Mouse (Mus musculus): ENCODE data around the gene Emc6. TPM values are rescaled to one million over a fixed set of nuclear protein-coding genes. Genes with fewer than 3 reads are reported as not detected.

Emc6 gene
- polyA plus RNA-seq, 1 experiment from 2014 or later: 112 TPM

GRCm38 (mm10) chr11:73146975-73147365 is 29.9 kb downstream of the Emc6 start:
- Histone ChIP-seq H3K4me1 (ENCODE audit: control insufficient read depth, insufficient read depth, low read length) (no peaks in the 10 kb centered on the region; the same call in 1 of the 2 replicates), H3K27ac (ENCODE audit: low read depth, low read length) (no peak overlapping the region), H3K4me2 (no peak overlapping the region), H3K36me3 (ENCODE audit: control insufficient read depth, insufficient read depth, low read length) (no peaks in the 10 kb centered on the region), H3K9ac (ENCODE audit: low read depth, low read length) (no peak overlapping the region), H3K27me3 (ENCODE audit: control insufficient read depth, insufficient read depth, low read length) (no peaks in the 10 kb centered on the region), H3K9me3 (replicated peaks; ENCODE audit: control insufficient read depth, low read length) (no peaks in the 10 kb centered on the region), H3K4me3 (ENCODE audit: low read depth, low read length) (no peak overlapping the region)
- 38% methylated on average over 7 of the region's 7 CpGs for WGBS (ENCODE audit: insufficient replicate concordance)
- no peak for ATAC-seq (replicated peaks; ENCODE audit: insufficient number of reproducible peaks, low FRiP score, low TSS enrichment)

- no peaks in the 10 kb centered on the region for H3K9me3 ChIP-seq (replicated peaks; ENCODE audit: control insufficient read depth, low read length)
- 55% methylated on average over 11 of the region's 11 CpGs for WGBS (ENCODE audit: insufficient replicate concordance)
Measured at GRCm38 (mm10) chr11:73146026-73146974, 30.5 kb downstream of the Emc6 start.

GRCm38 (mm10) chr11:73144261-73144681 is 32.6 kb downstream of the Emc6 start:
- WGBS (ENCODE audit: insufficient replicate concordance): 68% methylated on average over 1 of the region's 1 CpGs
- ATAC-seq (replicated peaks; ENCODE audit: insufficient number of reproducible peaks, low FRiP score, low TSS enrichment): no peak
- Histone ChIP-seq H3K9me3 (replicated peaks; ENCODE audit: control insufficient read depth, low read length) (no peaks in the 10 kb centered on the region), H3K27ac (ENCODE audit: low read depth, low read length) (no peak overlapping the region), H3K27me3 (ENCODE audit: control insufficient read depth, insufficient read depth, low read length) (no peaks in the 10 kb centered on the region), H3K4me3 (ENCODE audit: low read depth, low read length) (no peak overlapping the region), H3K4me2 (no peak overlapping the region), H3K4me1 (ENCODE audit: control insufficient read depth, insufficient read depth, low read length) (no peaks in the 10 kb centered on the region; the same call in 1 of the 2 replicates), H3K36me3 (ENCODE audit: control insufficient read depth, insufficient read depth, low read length) (no peaks in the 10 kb centered on the region), H3K9ac (ENCODE audit: low read depth, low read length) (no peak overlapping the region)

More at GRCm38 (mm10) chr11:73146026-73146974, 30.5 kb downstream of the Emc6 start:
- Histone ChIP-seq H3K36me3 (ENCODE audit: control insufficient read depth, insufficient read depth, low read length) (no peaks in the 10 kb centered on the region), H3K27ac (ENCODE audit: low read depth, low read length) (no peak overlapping the region), H3K9ac (ENCODE audit: low read depth, low read length) (no peak overlapping the region), H3K4me2 (no peak overlapping the region), H3K4me3 (ENCODE audit: low read depth, low read length) (no peak overlapping the region), H3K27me3 (ENCODE audit: control insufficient read depth, insufficient read depth, low read length) (no peaks in the 10 kb centered on the region), H3K4me1 (ENCODE audit: control insufficient read depth, insufficient read depth, low read length) (no peaks in the 10 kb centered on the region; the same call in 1 of the 2 replicates)
- no peak for ATAC-seq (replicated peaks; ENCODE audit: insufficient number of reproducible peaks, low FRiP score, low TSS enrichment)

- Histone ChIP-seq H3K4me3 (ENCODE audit: low read depth, low read length) (peak within 1 kb of the TSS; percentile 93), H3K9me3 (replicated peaks; ENCODE audit: control insufficient read depth, low read length) (no peaks in the 10 kb centered on the region), H3K36me3 (ENCODE audit: control insufficient read depth, insufficient read depth, low read length) (no peaks in the 10 kb centered on the region), H3K27me3 (ENCODE audit: control insufficient read depth, insufficient read depth, low read length) (no peaks in the 10 kb centered on the region), H3K27ac (ENCODE audit: low read depth, low read length) (no peak within 1 kb of the TSS), H3K4me2 (peak within 1 kb of the TSS; percentile 69), H3K4me1 (ENCODE audit: control insufficient read depth, insufficient read depth, low read length) (peaks cover 20% of the 10 kb centered on the region), H3K9ac (ENCODE audit: low read depth, low read length) (peak within 1 kb of the TSS; percentile 86)
- peak; percentile 86 for ATAC-seq (replicated peaks; ENCODE audit: insufficient number of reproducible peaks, low FRiP score, low TSS enrichment)
- WGBS (ENCODE audit: insufficient replicate concordance): under 1% methylated on average over 84 of the region's 84 CpGs
Measured at GRCm38 (mm10) chr11:73137591-73138501, 39.0 kb downstream of the Emc6 start, which contains the start of gene Haspin. Gene Haspin, minus strand, starts transcription at chr11:73138294.

- no peaks in the 10 kb centered on the region for H3K9me3 ChIP-seq (replicated peaks; ENCODE audit: control insufficient read depth, low read length)
- H3K9ac ChIP-seq (ENCODE audit: low read depth, low read length): peak overlapping the region; percentile 86
- no peaks in the 10 kb centered on the region for H3K27me3 ChIP-seq (ENCODE audit: control insufficient read depth, insufficient read depth, low read length)
- peaks cover 20% of the 10 kb centered on the region for H3K4me1 ChIP-seq (ENCODE audit: control insufficient read depth, insufficient read depth, low read length)
- 41% methylated on average over 11 of the region's 11 CpGs for WGBS (ENCODE audit: insufficient replicate concordance)
- no peaks in the 10 kb centered on the region for H3K36me3 ChIP-seq (ENCODE audit: control insufficient read depth, insufficient read depth, low read length)
- no peak for ATAC-seq (replicated peaks; ENCODE audit: insufficient number of reproducible peaks, low FRiP score, low TSS enrichment)
- H3K4me3 ChIP-seq (ENCODE audit: low read depth, low read length): peak overlapping the region; percentile 93
- peak overlapping the region; percentile 69 for H3K4me2 ChIP-seq
- H3K27ac ChIP-seq (ENCODE audit: low read depth, low read length): no peak overlapping the region
Measured at GRCm38 (mm10) chr11:73137116-73137515, 39.7 kb downstream of the Emc6 start.

- H3K4me1 ChIP-seq (ENCODE audit: control insufficient read depth, insufficient read depth, low read length): peaks cover 20% of the 10 kb centered on the region
- 80% methylated on average over 6 of the region's 6 CpGs for WGBS (ENCODE audit: insufficient replicate concordance)
- no peak overlapping the region for H3K27ac ChIP-seq (ENCODE audit: low read depth, low read length)
- peak overlapping the region; percentile 93 for H3K4me3 ChIP-seq (ENCODE audit: low read depth, low read length)
- H3K9me3 ChIP-seq (replicated peaks; ENCODE audit: control insufficient read depth, low read length): no peaks in the 10 kb centered on the region
- H3K27me3 ChIP-seq (ENCODE audit: control insufficient read depth, insufficient read depth, low read length): no peaks in the 10 kb centered on the region
- H3K4me2 ChIP-seq: peak overlapping the region; percentile 69
- H3K9ac ChIP-seq (ENCODE audit: low read depth, low read length): peak overlapping the region; percentile 86
- no peaks in the 10 kb centered on the region for H3K36me3 ChIP-seq (ENCODE audit: control insufficient read depth, insufficient read depth, low read length)
- no peak for ATAC-seq (replicated peaks; ENCODE audit: insufficient number of reproducible peaks, low FRiP score, low TSS enrichment)
Measured at GRCm38 (mm10) chr11:73136587-73136986, 40.2 kb downstream of the Emc6 start.

GRCm38 (mm10) chr11:73134222-73134621 is 42.6 kb downstream of the Emc6 start:
- no peak overlapping the region for H3K9ac ChIP-seq (ENCODE audit: low read depth, low read length)
- H3K4me3 ChIP-seq (ENCODE audit: low read depth, low read length): no peak overlapping the region
- peaks cover 24% of the 10 kb centered on the region for H3K4me1 ChIP-seq (ENCODE audit: control insufficient read depth, insufficient read depth, low read length)
- no peaks in the 10 kb centered on the region for H3K36me3 ChIP-seq (ENCODE audit: control insufficient read depth, insufficient read depth, low read length)
- peak overlapping the region; percentile 36; the same call in 1 of the 2 replicates for H3K4me2 ChIP-seq
- no peaks in the 10 kb centered on the region for H3K9me3 ChIP-seq (replicated peaks; ENCODE audit: control insufficient read depth, low read length)
- ATAC-seq (replicated peaks; ENCODE audit: insufficient number of reproducible peaks, low FRiP score, low TSS enrichment): no peak
- 92% methylated on average over 5 of the region's 5 CpGs for WGBS (ENCODE audit: insufficient replicate concordance)
- H3K27ac ChIP-seq (ENCODE audit: low read depth, low read length): no peak overlapping the region
- no peaks in the 10 kb centered on the region for H3K27me3 ChIP-seq (ENCODE audit: control insufficient read depth, insufficient read depth, low read length)

- no peak for ATAC-seq (replicated peaks; ENCODE audit: insufficient number of reproducible peaks, low FRiP score, low TSS enrichment)
- whole genome bisulfite sequencing (ENCODE audit: insufficient replicate concordance): 89% methylated on average over 6 of the region's 6 CpGs
Measured at GRCm38 (mm10) chr11:73132999-73133398, 43.8 kb downstream of the Emc6 start.

More at GRCm38 (mm10) chr11:73132999-73133398, 43.8 kb downstream of the Emc6 start:
- no peaks in the 10 kb centered on the region for H3K9me3 ChIP-seq (replicated peaks; ENCODE audit: control insufficient read depth, low read length)
- no peak overlapping the region for H3K4me2 ChIP-seq
- H3K27me3 ChIP-seq (ENCODE audit: control insufficient read depth, insufficient read depth, low read length): no peaks in the 10 kb centered on the region
- H3K4me1 ChIP-seq (ENCODE audit: control insufficient read depth, insufficient read depth, low read length): peaks cover 21% of the 10 kb centered on the region
- no peak overlapping the region for H3K4me3 ChIP-seq (ENCODE audit: low read depth, low read length)
- no peaks in the 10 kb centered on the region for H3K36me3 ChIP-seq (ENCODE audit: control insufficient read depth, insufficient read depth, low read length)
- no peak overlapping the region for H3K27ac ChIP-seq (ENCODE audit: low read depth, low read length)
- no peak overlapping the region for H3K9ac ChIP-seq (ENCODE audit: low read depth, low read length)
